Mouse (Mus musculus): ENCODE measurements around the gene 1600002K03Rik. TPM values are rescaled to one million over a fixed set of nuclear protein-coding genes. Genes with fewer than 3 reads are reported as not detected.

1600002K03Rik gene
- polyA plus RNA-seq, 1 experiment from 2014 or later, result 14.7 TPM

- Histone ChIP-seq H3K36me3 (peaks cover 26% of the 10 kb centered on the region), H3K27me3 (no peaks in the 10 kb centered on the region), H3K4me3 (no peak overlapping the region), H3K4me1 (peaks cover 33% of the 10 kb centered on the region), H3K9me3 (no peaks in the 10 kb centered on the region), H3K4me2 (no peak overlapping the region), H3K9ac (no peak overlapping the region), H3K27ac (no peak overlapping the region)
- no peak for ATAC-seq (ENCODE audit: borderline replicate concordance, extremely low read depth, low FRiP score, low TSS enrichment)
- WGBS, result 83% methylated on average over 10 of the region's 10 CpGs
Observed at GRCm38 (mm10) chr10:80173955-80174640, 1.4 kb downstream of the 1600002K03Rik start.

GRCm38 (mm10) chr10:80174705-80175104 is 2.0 kb downstream of the 1600002K03Rik start:
- no peak overlapping the region for H3K4me3 ChIP-seq
- H3K4me1 ChIP-seq, result peaks cover 28% of the 10 kb centered on the region
- no peak overlapping the region for H3K9ac ChIP-seq
- no peak for ATAC-seq (ENCODE audit: borderline replicate concordance, extremely low read depth, low FRiP score, low TSS enrichment)
- no peak overlapping the region for H3K27ac ChIP-seq
- no peaks in the 10 kb centered on the region for H3K27me3 ChIP-seq
- no peaks in the 10 kb centered on the region for H3K9me3 ChIP-seq
- WGBS, result 48% methylated on average over 2 of the region's 2 CpGs
- no peak overlapping the region for H3K4me2 ChIP-seq
- peaks cover 25% of the 10 kb centered on the region for H3K36me3 ChIP-seq

GRCm38 (mm10) chr10:80175536-80176269 is 3.0 kb downstream of the 1600002K03Rik start:
- 20% methylated on average over 4 of the region's 4 CpGs for whole genome bisulfite sequencing
- ATAC-seq (ENCODE audit: borderline replicate concordance, extremely low read depth, low FRiP score, low TSS enrichment), result no peak

GRCm38 (mm10) chr10:80176270-80176834 is 3.6 kb downstream of the 1600002K03Rik start:
- H3K4me3 ChIP-seq, result no peak overlapping the region
- peaks cover 9% of the 10 kb centered on the region for H3K36me3 ChIP-seq
- no peak overlapping the region for H3K4me2 ChIP-seq
- 77% methylated on average over 5 of the region's 5 CpGs for WGBS
- no peak for ATAC-seq (ENCODE audit: borderline replicate concordance, extremely low read depth, low FRiP score, low TSS enrichment)
- no peaks in the 10 kb centered on the region for H3K9me3 ChIP-seq
- peaks cover 40% of the 10 kb centered on the region for H3K4me1 ChIP-seq
- H3K27ac ChIP-seq, result no peak overlapping the region
- H3K9ac ChIP-seq, result no peak overlapping the region
- no peaks in the 10 kb centered on the region for H3K27me3 ChIP-seq

More at GRCm38 (mm10) chr10:80175536-80176269, 3.0 kb downstream of the 1600002K03Rik start:
- no peak overlapping the region for H3K27ac ChIP-seq
- peaks cover 35% of the 10 kb centered on the region for H3K4me1 ChIP-seq
- no peak overlapping the region for H3K4me2 ChIP-seq
- no peak overlapping the region for H3K4me3 ChIP-seq
- H3K9me3 ChIP-seq, result no peaks in the 10 kb centered on the region
- H3K9ac ChIP-seq, result no peak overlapping the region
- H3K27me3 ChIP-seq, result no peaks in the 10 kb centered on the region
- peaks cover 15% of the 10 kb centered on the region for H3K36me3 ChIP-seq

GRCm38 (mm10) chr10:80177441-80178279 is 4.9 kb downstream of the 1600002K03Rik start:
- Histone ChIP-seq H3K4me3 (no peak overlapping the region), H3K27me3 (no peaks in the 10 kb centered on the region), H3K4me2 (no peak overlapping the region), H3K36me3 (no peaks in the 10 kb centered on the region), H3K9ac (no peak overlapping the region), H3K9me3 (no peaks in the 10 kb centered on the region), H3K27ac (no peak overlapping the region), H3K4me1 (peaks cover 28% of the 10 kb centered on the region)
- WGBS, result 68% methylated on average over 7 of the region's 7 CpGs
- ATAC-seq (ENCODE audit: borderline replicate concordance, extremely low read depth, low FRiP score, low TSS enrichment), result no peak

- H3K9ac ChIP-seq, result peak within 1 kb of the TSS; percentile 70
- no peaks in the 10 kb centered on the region for H3K9me3 ChIP-seq
- 2% methylated on average over 62 of the region's 106 CpGs for WGBS
- H3K4me2 ChIP-seq, result peak within 1 kb of the TSS; percentile 64
- H3K4me3 ChIP-seq, result peak within 1 kb of the TSS; percentile 58
- no peaks in the 10 kb centered on the region for H3K36me3 ChIP-seq
- peaks cover 23% of the 10 kb centered on the region for H3K4me1 ChIP-seq
- H3K27ac ChIP-seq, result peak within 1 kb of the TSS; percentile 49
- H3K27me3 ChIP-seq, result no peaks in the 10 kb centered on the region
- peak; percentile 68; the same call in 1 of the 2 replicates for ATAC-seq (ENCODE audit: borderline replicate concordance, extremely low read depth, low FRiP score, low TSS enrichment)
Observed at GRCm38 (mm10) chr10:80179068-80180051, 6.6 kb downstream of the 1600002K03Rik start, which contains the start of gene Efna2. TSS of gene Efna2 (plus strand) at chr10:80179482.

DNA sequence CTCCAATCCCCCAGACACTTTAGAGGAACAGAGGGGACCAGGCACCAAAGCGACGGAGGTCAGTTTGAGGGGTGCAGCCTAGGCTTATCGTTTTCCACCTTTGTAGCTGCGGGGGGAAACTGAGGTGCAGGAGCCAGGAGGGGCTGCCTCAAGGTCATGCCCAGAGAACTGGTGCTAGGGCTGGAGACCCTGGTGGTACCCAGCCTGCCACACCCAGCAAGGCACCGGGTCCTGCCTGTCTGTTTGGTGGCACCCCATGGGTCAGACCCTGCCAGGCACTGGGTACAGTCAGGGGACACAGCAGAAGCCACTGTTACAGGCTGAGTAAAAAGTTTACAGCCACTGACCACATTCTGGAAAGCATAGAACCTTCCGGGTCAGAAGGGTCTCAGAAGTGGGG is 7.5 kb downstream of the 1600002K03Rik start:
- no peak for ATAC-seq (ENCODE audit: borderline replicate concordance, extremely low read depth, low FRiP score, low TSS enrichment)
- Histone ChIP-seq H3K4me1 (peaks cover 23% of the 10 kb centered on the region), H3K27me3 (no peaks in the 10 kb centered on the region), H3K4me2 (peak overlapping the region; percentile 64), H3K36me3 (no peaks in the 10 kb centered on the region), H3K4me3 (peak overlapping the region; percentile 58), H3K9ac (peak overlapping the region; percentile 70), H3K27ac (no peak overlapping the region), H3K9me3 (no peaks in the 10 kb centered on the region)
- 28% methylated on average over 6 of the region's 6 CpGs for WGBS

GRCm38 (mm10) chr10:80180823-80181222 is 8.1 kb downstream of the 1600002K03Rik start:
- no peak overlapping the region for H3K27ac ChIP-seq
- peaks cover 20% of the 10 kb centered on the region for H3K4me1 ChIP-seq
- H3K4me2 ChIP-seq, result peak overlapping the region; percentile 64
- H3K27me3 ChIP-seq, result no peaks in the 10 kb centered on the region
- WGBS, result 41% methylated on average over 5 of the region's 5 CpGs
- peak overlapping the region; percentile 58 for H3K4me3 ChIP-seq
- H3K9ac ChIP-seq, result peak overlapping the region; percentile 70; the same call in 1 of the 2 replicates
- H3K36me3 ChIP-seq, result no peaks in the 10 kb centered on the region
- H3K9me3 ChIP-seq, result no peaks in the 10 kb centered on the region
- ATAC-seq (ENCODE audit: borderline replicate concordance, extremely low read depth, low FRiP score, low TSS enrichment), result no peak

DNA sequence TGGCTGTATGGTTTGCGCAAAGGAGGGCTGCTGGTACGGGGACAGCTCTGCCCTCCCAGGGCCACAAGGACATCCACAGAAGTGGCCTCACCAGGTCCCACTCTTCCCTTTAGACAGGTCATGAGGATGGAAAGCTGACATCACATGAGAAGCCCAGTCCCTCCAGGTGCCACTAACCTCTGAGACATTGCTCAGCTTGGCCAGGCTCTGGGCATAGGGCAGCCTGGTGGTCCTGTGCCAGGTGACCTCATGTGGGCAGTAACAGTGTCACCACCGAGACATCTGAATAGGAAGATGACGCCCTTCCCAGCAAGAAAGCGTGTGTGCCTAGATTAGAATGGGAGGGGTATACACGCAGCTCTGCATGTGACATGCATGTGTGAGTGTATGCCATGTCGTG is 9.8 kb downstream of the 1600002K03Rik start:
- Histone ChIP-seq H3K27ac (no peak overlapping the region), H3K9ac (no peak overlapping the region), H3K9me3 (no peaks in the 10 kb centered on the region), H3K4me2 (no peak overlapping the region), H3K4me1 (peaks cover 19% of the 10 kb centered on the region), H3K27me3 (no peaks in the 10 kb centered on the region), H3K36me3 (no peaks in the 10 kb centered on the region), H3K4me3 (no peak overlapping the region)
- no peak for ATAC-seq (ENCODE audit: borderline replicate concordance, extremely low read depth, low FRiP score, low TSS enrichment)
- WGBS, result 89% methylated on average over 7 of the region's 7 CpGs

DNA sequence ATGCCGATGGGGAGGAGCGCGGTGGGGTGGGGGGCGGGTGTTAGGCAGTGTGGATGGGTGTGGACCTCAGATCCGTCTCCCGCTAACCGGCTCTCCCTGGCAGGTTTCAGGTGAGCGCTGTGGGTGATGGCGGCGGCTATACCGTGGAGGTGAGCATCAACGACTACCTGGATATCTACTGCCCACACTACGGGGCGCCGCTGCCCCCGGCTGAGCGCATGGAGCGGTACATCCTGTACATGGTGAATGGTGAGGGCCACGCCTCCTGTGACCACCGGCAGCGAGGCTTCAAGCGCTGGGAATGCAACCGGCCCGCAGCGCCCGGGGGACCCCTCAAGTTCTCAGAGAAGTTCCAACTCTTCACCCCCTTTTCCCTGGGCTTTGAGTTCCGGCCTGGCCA is 13.9 kb downstream of the 1600002K03Rik start:
- Histone ChIP-seq H3K27ac (no peak overlapping the region), H3K36me3 (peaks cover 10% of the 10 kb centered on the region; the same call in 1 of the 2 replicates), H3K27me3 (peaks cover 31% of the 10 kb centered on the region), H3K4me2 (no peak overlapping the region), H3K4me3 (no peak overlapping the region), H3K9me3 (no peaks in the 10 kb centered on the region), H3K9ac (no peak overlapping the region), H3K4me1 (peaks cover 15% of the 10 kb centered on the region)
- ATAC-seq (ENCODE audit: borderline replicate concordance, extremely low read depth, low FRiP score, low TSS enrichment), result no peak
- 59% methylated on average over 27 of the region's 27 CpGs for WGBS
